Mouse (Mus musculus) brain, embryonic 14.5 days (tissue): ENCODE results near the gene Cryzl1.

Source experiments
- CTCF ChIP-seq: fragments of 200-500 bp; IDR thresholded peaks from 2 replicates; pipeline ENCODE4 v1.5.1; 2012; ENCODE audit warnings: inconsistent platforms, mild to moderate bottlenecking, moderate library complexity, borderline replicate concordance; ENCODE audit not compliant: insufficient read depth, insufficient read length; ENCODE audit errors: extremely low read depth
- POLR2A ChIP-seq: fragments of 200-500 bp; IDR thresholded peaks from 2 replicates; pipeline ENCODE4 v1.6.1; 2012; ENCODE audit warnings: mild to moderate bottlenecking, inconsistent platforms, borderline replicate concordance; ENCODE audit not compliant: poor library complexity, insufficient read depth, insufficient read length, severe bottlenecking; ENCODE audit errors: extremely low read depth

DNA sequence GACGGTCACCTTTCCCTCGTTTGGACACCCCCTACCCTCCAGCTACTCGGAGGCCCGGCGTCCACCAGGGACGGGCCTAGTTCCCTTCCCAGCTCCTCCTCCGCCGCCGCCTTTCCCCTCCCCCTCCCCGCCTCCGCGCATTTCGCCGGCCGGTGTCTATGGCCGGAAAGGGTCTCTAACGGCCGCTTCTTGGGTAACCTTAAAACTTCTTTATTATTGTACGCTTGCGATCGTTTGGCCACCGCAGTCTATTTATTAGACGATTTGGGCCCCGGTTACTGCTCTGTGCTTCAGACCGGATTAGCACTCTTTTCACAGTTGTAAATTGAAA lies 80.6 kb downstream of the Cryzl1 start:
- TF ChIP-seq POLR2A, result no peak
- TF ChIP-seq CTCF, result no peak
